Mouse (Mus musculus) midbrain, postnatal 0 days (tissue): Measurements from ENCODE around the gene Itsn1. TPM values are rescaled to one million over a fixed set of nuclear protein-coding genes. Genes with fewer than 3 reads are reported as not detected.

Source experiments
- ATAC-seq: fragments of 200-750 bp; cut with Nextera tagmentation; 2 replicates; pipeline ENCODE4 v1.8.0; 2017; ENCODE audit warnings: moderate number of reproducible peaks, mild to moderate bottlenecking, moderate TSS enrichment, moderate library complexity; ENCODE audit not compliant: low FRiP score
- DNase-seq: peaks from one replicate; pipeline ENCODE4 v3.0.0-alpha.2; 2015; ENCODE audit warnings: low spot score
- H3K27ac ChIP-seq: fragments of 300-500 bp; sonication (generic); 2 replicates; pipeline ENCODE4 v1.5.1; 2014; ENCODE audit warnings: low read depth, mild to moderate bottlenecking, low read length, mixed read lengths
- H3K27me3 ChIP-seq: fragments of 300-500 bp; sonication (generic); 2 replicates; pipeline ENCODE4 v1.6.1; 2014; ENCODE audit warnings: low read length, control low read depth, mixed read lengths; ENCODE audit not compliant: insufficient read depth
- H3K36me3 ChIP-seq: fragments of 300-500 bp; sonication (generic); 2 replicates; pipeline ENCODE4 v1.6.1; 2014; ENCODE audit warnings: low read length, control low read depth, mixed read lengths; ENCODE audit not compliant: insufficient read depth
- H3K4me1 ChIP-seq: fragments of 300-500 bp; sonication (generic); 2 replicates; pipeline ENCODE4 v1.6.1; 2014; ENCODE audit warnings: mild to moderate bottlenecking, control low read depth, antibody characterized with exemption, low read length, mixed read lengths; ENCODE audit not compliant: insufficient read depth
- H3K4me2 ChIP-seq: fragments of 300-500 bp; sonication (generic); 2 replicates; pipeline ENCODE4 v1.6.1; 2014; ENCODE audit warnings: low read depth, mild to moderate bottlenecking, low read length, mixed read lengths; ENCODE audit not compliant: poor library complexity, severe bottlenecking
- H3K4me3 ChIP-seq: fragments of 300-500 bp; sonication (generic); 2 replicates; pipeline ENCODE4 v1.5.1; 2014; ENCODE audit warnings: low read depth, mild to moderate bottlenecking, low read length, moderate library complexity
- H3K9ac ChIP-seq: fragments of 300-500 bp; sonication (generic); replicated peaks from 2 replicates; pipeline ENCODE4 v1.6.1; 2014; ENCODE audit warnings: mild to moderate bottlenecking, low read length, moderate library complexity, mixed read lengths; ENCODE audit not compliant: poor library complexity, severe bottlenecking
- H3K9me3 ChIP-seq: fragments of 300-500 bp; sonication (generic); 2 replicates; pipeline ENCODE4 v1.6.1; 2016; ENCODE audit warnings: low read length, control low read depth
- CTCF ChIP-seq: IDR thresholded peaks from 2 replicates; pipeline ENCODE4 v1.5.1; 2016; ENCODE audit warnings: antibody characterized with exemption, mild to moderate bottlenecking
- WGBS: fragments of 180-500 bp; shearing (Covaris S2); extraction: QIAGEN DNeasy Blood & Tissue Kit; methylation state at CpG from one replicate; pipeline ENCODE4 v1.1.7; 2014; 5-methylcytosine and 5-hydroxymethylcytosine counted together
- polyA plus RNA-seq: library from polyadenylated mRNA; unstranded; fragments of >200 nt; fragmentation: Nextera tagmentation; extraction: Ambion mirVana; gene quantifications from 2 replicates; pipeline ENCODE4 v1.2.1, GENCODE M21; 2015
- total RNA-seq: library from RNA; depleted of rRNA; stranded (reverse); fragments of >200 nt; gene quantifications from 2 replicates; pipeline ENCODE4 v1.2.3, GENCODE M21; 2014

Itsn1 gene
- total and polyA plus RNA-seq, 2 experiments from 2014 or later, result 34.0 to 78.7 TPM

- TF ChIP-seq CTCF, result no peak
- Histone ChIP-seq H3K4me2 (no peak overlapping the region), H3K9me3 (no peaks in the 10 kb centered on the region), H3K9ac (no peak overlapping the region), H3K27me3 (no peaks in the 10 kb centered on the region), H3K4me1 (no peaks in the 10 kb centered on the region), H3K4me3 (no peak overlapping the region), H3K36me3 (peaks cover 32% of the 10 kb centered on the region), H3K27ac (no peak overlapping the region)
- ATAC-seq, result no peak
- WGBS, result 69% methylated on average over 23 of the region's 23 CpGs
- no peak for DNase-seq
Observed at GRCm38 (mm10) chr16:91830260-91830659, 101.2 kb downstream of the Itsn1 start.

- DNase-seq, result no peak
- TF ChIP-seq CTCF, result no peak
- Histone ChIP-seq H3K27me3 (no peaks in the 10 kb centered on the region), H3K4me1 (no peaks in the 10 kb centered on the region), H3K4me2 (no peak overlapping the region), H3K9me3 (no peaks in the 10 kb centered on the region), H3K27ac (no peak overlapping the region), H3K36me3 (peaks cover 28% of the 10 kb centered on the region), H3K9ac (no peak overlapping the region), H3K4me3 (no peak overlapping the region)
- no peak for ATAC-seq
- WGBS, result 92% methylated on average over 5 of the region's 5 CpGs
Observed at GRCm38 (mm10) chr16:91833121-91833520, 104.0 kb downstream of the Itsn1 start.

- WGBS, result 89% methylated on average over 2 of the region's 2 CpGs
- no peaks in the 10 kb centered on the region for H3K27me3 ChIP-seq
Observed at GRCm38 (mm10) chr16:91833558-91833957, 104.5 kb downstream of the Itsn1 start.

GRCm38 (mm10) chr16:91833981-91834380, 104.9 kb downstream of the Itsn1 start:
- no peak overlapping the region for H3K9ac ChIP-seq
- ATAC-seq, result no peak
- no peaks in the 10 kb centered on the region for H3K9me3 ChIP-seq
- no peak overlapping the region for H3K4me2 ChIP-seq
- no peak for TF ChIP-seq CTCF
- WGBS, result 92% methylated on average over 1 of the region's 1 CpGs
- peaks cover 24% of the 10 kb centered on the region for H3K36me3 ChIP-seq
- no peak overlapping the region for H3K27ac ChIP-seq
- H3K4me1 ChIP-seq, result no peaks in the 10 kb centered on the region
- H3K4me3 ChIP-seq, result no peak overlapping the region
- no peaks in the 10 kb centered on the region for H3K27me3 ChIP-seq
- DNase-seq, result no peak

More at GRCm38 (mm10) chr16:91833558-91833957, 104.5 kb downstream of the Itsn1 start:
- Histone ChIP-seq H3K4me2 (no peak overlapping the region), H3K9ac (no peak overlapping the region), H3K27ac (no peak overlapping the region), H3K4me1 (no peaks in the 10 kb centered on the region), H3K36me3 (peaks cover 23% of the 10 kb centered on the region), H3K9me3 (no peaks in the 10 kb centered on the region), H3K4me3 (no peak overlapping the region)
- TF ChIP-seq CTCF, result no peak
- ATAC-seq (no peak), DNase-seq (no peak)

GRCm38 (mm10) chr16:91835790-91836189, 106.7 kb downstream of the Itsn1 start:
- no peak for TF ChIP-seq CTCF
- Histone ChIP-seq H3K27me3 (no peaks in the 10 kb centered on the region), H3K4me3 (no peak overlapping the region), H3K36me3 (peaks cover 28% of the 10 kb centered on the region), H3K4me1 (no peaks in the 10 kb centered on the region), H3K9me3 (no peaks in the 10 kb centered on the region), H3K4me2 (no peak overlapping the region), H3K9ac (no peak overlapping the region), H3K27ac (no peak overlapping the region)
- DNase-seq (no peak), ATAC-seq (no peak)
- WGBS, result 78% methylated on average over 6 of the region's 6 CpGs

- Histone ChIP-seq H3K4me1 (no peaks in the 10 kb centered on the region), H3K27ac (peak overlapping the region; percentile 55; the same call in 1 of the 2 replicates), H3K4me3 (no peak overlapping the region), H3K27me3 (no peaks in the 10 kb centered on the region), H3K9ac (peak overlapping the region; percentile 29; the same call in 1 of the 2 replicates), H3K4me2 (no peak overlapping the region), H3K36me3 (peaks cover 28% of the 10 kb centered on the region), H3K9me3 (no peaks in the 10 kb centered on the region)
- TF ChIP-seq CTCF, result no peak
- ATAC-seq, result peak; percentile 61; the same call in 1 of the 2 replicates
- DNase-seq, result peak; percentile 63
- 48% methylated on average over 18 of the region's 18 CpGs for WGBS
Observed at GRCm38 (mm10) chr16:91836592-91837557, 107.8 kb downstream of the Itsn1 start.
